Mouse (Mus musculus) midbrain, embryonic 12.5 days (tissue): Measurements from ENCODE around the gene Rplp0. TPM values are rescaled to one million over a fixed set of nuclear protein-coding genes. Genes with fewer than 3 reads are reported as not detected.

ENCODE experiments used
- microRNA-seq: library from miRNA; unstranded; fragments of <30 nt; microRNA quantifications from one replicate; pipeline ENCODE4, GENCODE M21; 2017
- polyA plus RNA-seq: library from polyadenylated mRNA; unstranded; fragments of >200 nt; fragmentation: Nextera tagmentation; extraction: Ambion mirVana; gene quantifications from 2 replicates; pipeline ENCODE4 v1.2.1, GENCODE M21; 2016

The Rplp0 gene
- polyA plus RNA-seq, 1 experiment from 2014 or later = 871 TPM

Small RNAs within 50 kb of the gene (microRNA-seq; reads per million reads assigned to microRNA genes)
- 0.70 reads per million for gene Mir7029

Other genes with a start within 250 kb of the Rplp0 start
- gene Srsf9, start 232.3 kb upstream of the Rplp0 start, polyA plus RNA-seq = 346 and 358 TPM in 2 replicates
- 39.7 and 43.6 TPM in 2 replicates for gene Gatc, start 218.3 kb upstream of the Rplp0 start, polyA plus RNA-seq
- 50.8 and 57.3 TPM in 2 replicates for gene Triap1, start 218.2 kb upstream of the Rplp0 start, polyA plus RNA-seq
- gene Cox6a1, start 210.5 kb upstream of the Rplp0 start, polyA plus RNA-seq = 768 and 803 TPM in 2 replicates
- gene Msi1, start 129.9 kb upstream of the Rplp0 start, polyA plus RNA-seq = 211 and 227 TPM in 2 replicates
- not detected in 2 replicates for gene Pla2g1b, start 93.2 kb upstream of the Rplp0 start, polyA plus RNA-seq
- gene Sirt4, start 74.7 kb upstream of the Rplp0 start, polyA plus RNA-seq = 24.2 and 26.2 TPM in 2 replicates
- 24.0 and 27.2 TPM in 2 replicates for gene Pxn, start 52.8 kb upstream of the Rplp0 start, polyA plus RNA-seq
- gene Gcn1l1, start 5.8 kb downstream of the Rplp0 start, polyA plus RNA-seq = 63.1 and 65.3 TPM in 2 replicates
- 17.5 and 18.6 TPM in 2 replicates for gene Rab35, start 72.4 kb downstream of the Rplp0 start, polyA plus RNA-seq
- gene Bicdl1, start 172.2 kb downstream of the Rplp0 start, polyA plus RNA-seq = 17.8 and 19.9 TPM in 2 replicates